Mouse (Mus musculus) erythroblast, embryonic 14.5 days (primary cell): ENCODE data around the gene Trabd. TPM values are rescaled to one million over a fixed set of nuclear protein-coding genes. Genes with fewer than 3 reads are reported as not detected.

ENCODE experiments used
- H3K27me3 ChIP-seq: 2 replicates; pipeline ENCODE4 v1.6.1; 2012; ENCODE audit warnings: inconsistent platforms; ENCODE audit not compliant: control insufficient read depth
- H3K36me3 ChIP-seq: 2 replicates; pipeline ENCODE4 v1.6.1; 2012; ENCODE audit warnings: mild to moderate bottlenecking, inconsistent platforms; ENCODE audit not compliant: control insufficient read depth
- H3K4me1 ChIP-seq: 2 replicates; pipeline ENCODE4 v1.6.1; 2012; ENCODE audit warnings: inconsistent platforms; ENCODE audit not compliant: control insufficient read depth
- H3K4me3 ChIP-seq: replicated peaks from 2 replicates; pipeline ENCODE3; 2012; ENCODE audit warnings: moderate library complexity, mild to moderate bottlenecking, inconsistent platforms
- H3K9me3 ChIP-seq: 2 replicates; pipeline ENCODE4 v1.6.1; 2012; ENCODE audit warnings: low read length, inconsistent platforms, mixed read lengths; ENCODE audit not compliant: control insufficient read depth
- GATA1 ChIP-seq: IDR thresholded peaks from 2 replicates; pipeline ENCODE4 v1.6.1; 2012; ENCODE audit warnings: low read length, inconsistent platforms, mixed read lengths
- TAL1 ChIP-seq: IDR thresholded peaks from 3 replicates; pipeline ENCODE4 v1.6.1; 2012; ENCODE audit warnings: low read length, inconsistent platforms, mixed read lengths
- polyA plus RNA-seq: library from polyadenylated mRNA; stranded (reverse); fragments of >175 nt; gene quantifications from 2 replicates; pipeline ENCODE4 v1.2.3, GENCODE M21; 2012

The Trabd gene
- polyA plus RNA-seq, 1 experiment, result 1.7 TPM

DNA sequence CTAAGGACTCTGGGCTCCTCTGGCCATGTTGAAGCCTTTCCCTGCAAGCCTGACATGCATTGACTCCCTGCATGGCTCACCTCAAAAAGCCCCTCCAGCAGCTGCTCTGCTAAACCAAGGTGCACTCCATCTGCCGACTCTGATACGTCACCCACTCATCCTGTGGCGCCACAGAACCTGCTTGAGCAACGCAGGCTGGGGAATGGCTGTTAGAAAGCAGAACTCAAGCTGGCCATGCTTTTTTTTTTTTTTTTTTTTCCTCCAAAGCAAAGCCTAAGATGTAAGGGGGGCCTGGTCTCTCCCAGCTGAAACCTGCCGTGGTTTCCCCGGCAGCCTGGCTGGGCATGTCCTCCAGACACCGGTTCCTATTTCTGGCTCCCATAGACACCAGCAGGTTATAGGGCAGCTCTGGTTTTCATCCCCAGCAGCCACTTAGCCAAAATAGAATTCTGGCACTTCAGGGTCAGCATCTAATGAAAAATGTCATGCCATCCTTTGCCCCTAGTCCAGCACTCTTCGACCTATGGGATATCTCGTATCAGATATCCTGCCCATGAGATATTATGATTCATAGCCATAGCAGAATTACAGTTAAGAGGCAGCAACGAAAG lies 826 bp upstream of the Trabd start:
- H3K27me3 ChIP-seq, result peaks cover 26% of the 10 kb centered on the region
- no peak for TF ChIP-seq TAL1
- TF ChIP-seq GATA1, result no peak
- H3K4me1 ChIP-seq, result peaks cover 41% of the 10 kb centered on the region
- no peaks in the 10 kb centered on the region for H3K9me3 ChIP-seq
- H3K36me3 ChIP-seq, result no peaks in the 10 kb centered on the region
- H3K4me3 ChIP-seq, result no peak overlapping the region

- TF ChIP-seq TAL1 (no peak), GATA1 (no peak)
Measured at GRCm38 (mm10) chr15:89075478-89076147, 689 bp downstream of the Trabd start.

DNA sequence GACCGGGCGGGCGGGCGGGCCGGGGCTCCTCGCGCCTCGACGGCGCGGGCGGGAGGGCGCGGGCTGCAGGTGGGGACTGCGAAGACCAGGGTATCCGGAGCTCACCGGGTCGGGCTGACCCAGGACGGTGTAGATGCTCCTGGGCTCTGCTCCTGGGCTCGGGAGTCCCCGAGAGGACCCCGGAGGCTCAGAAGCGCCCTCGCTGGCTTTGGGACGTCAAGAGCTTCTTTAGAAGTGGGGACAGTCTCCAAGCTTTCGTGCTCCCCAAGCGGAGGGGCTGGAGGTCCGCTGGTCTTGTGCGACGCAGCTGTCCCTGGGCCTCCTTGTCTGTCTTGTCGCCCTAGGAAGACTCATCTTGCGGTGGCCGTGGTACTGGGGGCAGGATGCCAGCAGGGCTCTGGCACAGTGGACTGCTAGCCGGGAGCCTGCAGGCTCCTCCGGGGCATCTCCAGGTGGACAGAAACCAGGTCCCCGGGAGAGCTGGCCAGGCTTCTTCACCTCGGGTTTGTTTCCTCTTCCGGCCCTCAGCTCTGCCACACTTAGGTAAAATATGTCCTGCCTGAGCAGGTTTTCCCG lies 1.3 kb downstream of the Trabd start:
- TF ChIP-seq GATA1 (no peak), TAL1 (no peak)
- H3K9me3 ChIP-seq, result no peaks in the 10 kb centered on the region
- peaks cover 41% of the 10 kb centered on the region for H3K4me1 ChIP-seq
- H3K4me3 ChIP-seq, result peak overlapping the region; percentile 87
- peaks cover 14% of the 10 kb centered on the region for H3K27me3 ChIP-seq
- peaks cover 9% of the 10 kb centered on the region for H3K36me3 ChIP-seq

More at GRCm38 (mm10) chr15:89075478-89076147, 689 bp downstream of the Trabd start:
- peaks cover 14% of the 10 kb centered on the region for H3K27me3 ChIP-seq
- H3K36me3 ChIP-seq, result peaks cover 3% of the 10 kb centered on the region; the same call in 1 of the 2 replicates
- peak overlapping the region; percentile 87 for H3K4me3 ChIP-seq
- no peaks in the 10 kb centered on the region for H3K9me3 ChIP-seq
- H3K4me1 ChIP-seq, result peaks cover 41% of the 10 kb centered on the region

DNA sequence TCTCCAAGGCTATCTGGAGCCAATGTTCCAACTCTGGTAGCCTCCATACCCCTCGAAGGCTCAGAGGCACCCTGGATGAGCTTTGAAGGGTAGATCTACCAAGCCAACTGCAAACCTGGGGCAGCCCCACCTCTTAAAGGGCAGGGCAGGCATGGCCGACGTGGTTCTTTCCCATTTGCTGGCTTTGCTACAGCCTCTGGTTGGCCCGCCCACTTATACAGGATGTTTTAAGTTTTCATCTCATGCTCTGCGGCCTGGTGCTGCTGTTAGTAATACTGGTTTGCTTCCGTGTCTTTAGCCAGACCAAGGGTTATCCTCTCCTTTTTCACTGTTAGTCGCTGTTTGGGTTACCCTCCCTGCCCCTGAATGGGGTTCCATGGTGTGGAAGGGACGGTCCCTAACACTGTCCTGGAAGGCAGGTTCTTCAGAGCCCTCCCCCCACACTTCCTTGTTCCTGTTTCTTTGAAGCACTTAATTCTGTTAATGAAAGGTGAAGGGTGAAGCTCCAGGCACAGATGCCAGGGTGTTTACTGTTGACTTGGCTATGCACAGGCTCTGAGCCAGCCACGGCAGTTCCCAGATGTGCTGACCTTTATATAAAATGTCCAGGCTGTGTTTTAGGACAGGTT lies 3.4 kb downstream of the Trabd start:
- TF ChIP-seq GATA1 (no peak), TAL1 (no peak)
- Histone ChIP-seq H3K27me3 (peaks cover 12% of the 10 kb centered on the region), H3K4me1 (peaks cover 41% of the 10 kb centered on the region), H3K36me3 (peaks cover 28% of the 10 kb centered on the region), H3K9me3 (no peaks in the 10 kb centered on the region), H3K4me3 (peak overlapping the region; percentile 34)

DNA sequence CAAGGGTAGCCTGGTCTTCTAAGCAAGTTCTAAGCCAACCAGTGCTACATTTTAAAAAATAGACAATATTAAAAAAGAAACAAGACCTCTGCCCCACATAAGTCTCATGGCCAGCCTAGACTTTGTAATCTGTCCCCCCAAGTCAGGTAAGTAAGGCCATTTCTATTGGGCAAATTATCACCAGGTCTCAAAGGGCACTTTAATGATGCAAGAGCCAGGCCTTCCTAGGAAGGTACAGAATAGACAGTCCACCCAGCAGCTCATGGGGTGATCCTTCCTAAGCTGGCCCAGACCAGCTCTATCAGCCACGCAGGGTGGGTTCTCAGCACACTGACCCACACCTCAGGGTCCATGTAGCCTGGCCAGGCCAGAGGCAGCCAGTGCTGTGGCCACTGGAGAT lies 9.0 kb downstream of the Trabd start:
- H3K4me3 ChIP-seq, result no peak overlapping the region
- H3K27me3 ChIP-seq, result no peaks in the 10 kb centered on the region
- no peaks in the 10 kb centered on the region for H3K9me3 ChIP-seq
- peaks cover 13% of the 10 kb centered on the region for H3K4me1 ChIP-seq
- no peak for TF ChIP-seq TAL1
- no peak for TF ChIP-seq GATA1
- H3K36me3 ChIP-seq, result peaks cover 66% of the 10 kb centered on the region

GRCm38 (mm10) chr15:89084826-89085225 lies 9.9 kb downstream of the Trabd start:
- no peaks in the 10 kb centered on the region for H3K9me3 ChIP-seq
- no peak for TF ChIP-seq GATA1
- no peak for TF ChIP-seq TAL1

DNA sequence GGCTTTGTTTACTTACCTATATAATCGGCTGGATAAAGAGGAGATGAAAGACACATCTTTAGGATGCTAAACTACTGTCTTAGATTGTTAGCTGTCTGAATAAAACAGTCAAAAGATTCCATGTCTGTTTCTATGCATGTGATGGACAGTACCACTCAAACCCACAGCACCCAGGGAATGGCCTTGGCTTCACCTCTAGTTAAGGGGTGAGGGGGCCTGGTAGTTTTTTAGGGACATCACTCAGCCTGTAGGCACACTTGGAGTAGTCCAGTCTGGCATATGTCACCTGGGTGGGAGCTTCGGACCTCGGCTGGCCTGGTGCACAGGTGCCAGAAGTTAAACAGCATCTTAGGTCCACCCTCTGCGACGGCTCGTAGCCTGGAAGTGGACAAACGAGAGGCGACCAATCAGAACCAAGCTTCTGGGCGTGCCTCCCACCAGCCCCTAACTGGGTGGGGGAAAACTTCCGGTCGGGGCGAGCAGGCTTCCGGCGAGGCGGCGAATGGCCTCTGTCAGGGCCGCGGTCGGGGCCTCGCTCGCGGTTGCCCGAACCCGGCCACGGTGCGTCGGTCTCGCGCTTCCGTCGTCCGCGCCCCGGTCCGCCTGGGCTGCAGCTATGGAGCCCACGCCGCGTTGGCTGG lies 13.8 kb downstream of the Trabd start, which contains the start of gene Selenoo:
Gene Selenoo (plus strand): TSS at position 478 of the 641 bp plus-strand sequence.
- TF ChIP-seq TAL1 (no peak), GATA1 (no peak)
- Histone ChIP-seq H3K9me3 (no peaks in the 10 kb centered on the region), H3K4me1 (peaks cover 29% of the 10 kb centered on the region), H3K27me3 (no peaks in the 10 kb centered on the region), H3K4me3 (peak within 1 kb of the TSS; percentile 88), H3K36me3 (peaks cover 58% of the 10 kb centered on the region)

More at GRCm38 (mm10) chr15:89084826-89085225, 9.9 kb downstream of the Trabd start:
- H3K27me3 ChIP-seq, result no peaks in the 10 kb centered on the region
- no peak overlapping the region for H3K4me3 ChIP-seq
- H3K4me1 ChIP-seq, result peaks cover 20% of the 10 kb centered on the region
- H3K36me3 ChIP-seq, result peaks cover 65% of the 10 kb centered on the region

GRCm38 (mm10) chr15:89089248-89090051 lies 14.5 kb downstream of the Trabd start:
- TF ChIP-seq TAL1 (no peak), GATA1 (no peak)
- Histone ChIP-seq H3K9me3 (no peaks in the 10 kb centered on the region), H3K36me3 (peaks cover 59% of the 10 kb centered on the region), H3K4me3 (peak overlapping the region; percentile 88), H3K27me3 (no peaks in the 10 kb centered on the region), H3K4me1 (peaks cover 29% of the 10 kb centered on the region)
